Mouse (Mus musculus) ES-CJ7 (cell line): ENCODE results near the gene Creld1.

ENCODE experiments used
- DNase-seq: peaks from one replicate; pipeline ENCODE4 v3.0.0; 2011; ENCODE audit warnings: low read depth, low spot score

Gene Creld1

DNA sequence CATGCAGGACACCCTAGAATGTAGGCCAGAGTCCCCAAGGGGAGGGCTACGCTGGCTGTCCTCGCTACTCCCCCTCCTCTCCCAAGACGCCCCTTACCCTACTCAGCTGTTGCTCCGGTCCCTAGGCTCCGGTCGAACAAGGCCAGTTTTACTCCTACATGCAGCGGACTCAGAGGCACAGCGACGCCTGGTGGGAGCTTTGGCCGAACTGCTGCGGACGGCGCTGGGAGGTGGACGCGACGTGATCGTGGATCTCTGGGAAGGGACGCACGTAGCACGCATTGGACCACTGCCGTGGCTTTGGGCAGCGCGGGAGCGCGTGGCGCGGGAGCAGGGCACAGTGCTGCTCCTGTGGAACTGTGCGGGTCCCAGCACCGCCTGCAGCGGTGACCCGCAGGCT, 13.7 kb upstream of the Creld1 start:
- peak; percentile 85 for DNase-seq

DNA sequence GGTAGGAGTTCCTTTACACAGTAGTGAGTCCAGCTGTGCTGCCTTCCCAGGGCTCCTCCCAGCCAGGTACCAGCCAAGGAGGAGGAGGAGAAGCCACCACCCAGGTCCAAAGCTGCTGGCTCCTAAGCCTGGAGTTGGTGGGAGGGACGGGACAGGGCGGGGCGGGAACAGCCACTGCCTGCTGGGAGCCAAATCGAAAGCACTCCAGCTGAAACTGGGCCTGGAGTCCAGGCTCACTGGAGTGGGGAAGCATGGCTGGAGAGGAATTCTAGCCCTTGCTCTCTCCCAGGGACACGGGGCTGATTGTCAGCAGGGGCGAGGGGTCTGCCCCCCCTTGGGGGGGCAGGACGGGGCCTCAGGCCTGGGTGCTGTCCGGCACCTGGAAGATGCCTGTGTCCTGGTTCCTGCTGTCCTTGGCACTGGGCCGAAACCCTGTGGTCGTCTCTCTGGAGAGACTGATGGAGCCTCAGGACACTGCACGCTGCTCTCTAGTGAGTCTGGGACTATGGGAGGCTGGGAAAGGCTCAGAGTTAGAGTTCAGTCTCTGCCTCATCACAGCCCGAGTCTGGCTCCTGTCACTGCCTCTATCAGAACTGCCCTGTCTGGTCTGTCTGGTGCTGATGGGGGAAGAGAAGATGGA, 11.7 kb upstream of the Creld1 start, which contains the start of gene Il17rc:
Gene Il17rc, plus strand, starts transcription at position 131 of the 640 bp plus-strand sequence.
- peak; percentile 76 for DNase-seq

DNA sequence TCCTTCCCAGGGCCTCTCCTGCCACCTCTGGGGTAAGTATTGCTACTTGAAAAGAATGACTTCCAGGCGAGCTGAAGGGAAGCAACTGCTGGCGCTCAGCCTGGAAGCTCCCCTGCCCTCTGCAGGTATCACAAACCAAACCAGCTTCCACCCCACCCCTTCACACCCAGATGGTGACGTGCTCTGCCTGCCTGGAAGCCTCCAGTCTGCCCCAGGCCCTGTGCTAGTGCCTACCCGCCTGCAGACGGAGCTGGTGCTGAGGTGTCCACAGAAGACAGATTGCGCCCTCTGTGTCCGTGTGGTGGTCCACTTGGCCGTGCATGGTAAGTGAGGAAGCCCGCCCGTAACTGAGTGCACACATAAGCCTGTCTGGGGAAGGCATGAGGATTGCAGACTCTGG, 11.0 kb upstream of the Creld1 start:
- DNase-seq: peak; percentile 60

DNA sequence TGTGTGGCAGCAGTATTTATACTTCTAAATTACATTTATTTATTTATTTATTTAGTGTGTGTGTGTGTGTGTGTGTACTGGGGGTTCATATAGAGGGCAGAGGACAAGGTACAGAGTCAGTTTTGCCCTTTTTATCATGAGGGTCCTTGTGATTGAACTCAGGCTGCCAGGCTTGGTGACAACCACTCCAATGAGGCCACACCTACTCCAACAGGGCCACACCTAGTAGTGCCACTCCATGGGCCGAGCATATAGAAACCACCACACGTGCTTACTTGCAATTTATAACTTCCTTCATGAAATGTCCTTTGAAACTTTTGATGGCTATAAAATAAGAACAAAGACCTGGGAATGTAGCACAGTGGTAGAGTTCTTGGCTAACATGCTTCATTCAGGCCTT, 9.9 kb upstream of the Creld1 start:
- DNase-seq: no peak

DNA sequence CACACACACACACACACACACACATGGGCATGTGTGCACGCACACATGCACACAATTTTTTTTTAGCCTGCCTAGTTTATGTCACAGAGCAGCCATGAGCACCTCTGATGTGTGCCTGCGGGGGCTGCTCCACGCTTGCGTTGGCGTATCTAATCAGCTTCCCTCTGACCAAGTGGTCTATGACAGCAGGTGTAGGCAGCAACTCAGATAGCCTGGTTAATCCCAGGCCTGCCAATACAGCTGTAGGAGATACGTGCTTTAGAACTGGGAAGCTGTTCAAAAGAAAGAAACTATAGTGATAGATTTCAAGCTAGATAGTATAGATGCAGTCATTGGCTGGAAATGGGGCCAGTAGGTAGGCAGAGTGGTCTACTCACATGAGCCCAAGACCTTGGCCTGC, 9.4 kb upstream of the Creld1 start:
- DNase-seq: no peak

DNA sequence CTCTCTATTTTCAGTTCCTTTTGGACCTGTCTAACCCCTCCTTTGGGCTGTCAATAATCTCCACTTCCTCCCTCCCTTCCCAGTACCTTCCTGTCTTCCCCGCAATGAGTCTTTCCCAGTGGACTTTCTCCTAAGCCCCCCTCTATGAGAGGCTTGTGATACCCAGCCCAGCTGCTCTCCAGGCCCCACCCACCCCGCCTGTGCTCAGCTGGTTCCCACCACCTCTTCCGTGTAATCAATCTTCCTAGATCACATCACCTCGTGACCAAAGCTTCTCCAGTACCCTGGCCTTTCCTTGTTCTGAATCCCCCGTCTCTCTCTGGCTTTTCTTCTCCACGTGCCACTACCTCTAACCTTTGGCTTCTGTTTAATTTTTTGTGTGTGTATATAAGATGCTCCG, 5.7 kb upstream of the Creld1 start:
- no peak for DNase-seq

DNA sequence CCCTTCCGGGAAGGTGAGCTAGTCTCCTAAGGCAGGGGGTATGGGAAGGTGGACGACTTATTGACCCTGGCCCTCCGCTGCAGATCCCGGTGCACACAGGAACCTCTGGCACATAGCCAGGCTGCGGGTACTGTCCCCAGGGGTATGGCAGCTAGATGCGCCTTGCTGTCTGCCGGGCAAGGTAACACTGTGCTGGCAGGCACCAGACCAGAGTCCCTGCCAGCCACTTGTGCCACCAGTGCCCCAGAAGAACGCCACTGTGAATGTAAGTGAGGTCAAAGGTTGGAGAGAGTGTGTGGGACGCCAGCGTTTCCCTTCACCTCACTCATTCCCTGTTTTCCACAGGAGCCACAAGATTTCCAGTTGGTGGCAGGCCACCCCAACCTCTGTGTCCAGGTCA, 4.2 kb upstream of the Creld1 start:
- DNase-seq: no peak

DNA sequence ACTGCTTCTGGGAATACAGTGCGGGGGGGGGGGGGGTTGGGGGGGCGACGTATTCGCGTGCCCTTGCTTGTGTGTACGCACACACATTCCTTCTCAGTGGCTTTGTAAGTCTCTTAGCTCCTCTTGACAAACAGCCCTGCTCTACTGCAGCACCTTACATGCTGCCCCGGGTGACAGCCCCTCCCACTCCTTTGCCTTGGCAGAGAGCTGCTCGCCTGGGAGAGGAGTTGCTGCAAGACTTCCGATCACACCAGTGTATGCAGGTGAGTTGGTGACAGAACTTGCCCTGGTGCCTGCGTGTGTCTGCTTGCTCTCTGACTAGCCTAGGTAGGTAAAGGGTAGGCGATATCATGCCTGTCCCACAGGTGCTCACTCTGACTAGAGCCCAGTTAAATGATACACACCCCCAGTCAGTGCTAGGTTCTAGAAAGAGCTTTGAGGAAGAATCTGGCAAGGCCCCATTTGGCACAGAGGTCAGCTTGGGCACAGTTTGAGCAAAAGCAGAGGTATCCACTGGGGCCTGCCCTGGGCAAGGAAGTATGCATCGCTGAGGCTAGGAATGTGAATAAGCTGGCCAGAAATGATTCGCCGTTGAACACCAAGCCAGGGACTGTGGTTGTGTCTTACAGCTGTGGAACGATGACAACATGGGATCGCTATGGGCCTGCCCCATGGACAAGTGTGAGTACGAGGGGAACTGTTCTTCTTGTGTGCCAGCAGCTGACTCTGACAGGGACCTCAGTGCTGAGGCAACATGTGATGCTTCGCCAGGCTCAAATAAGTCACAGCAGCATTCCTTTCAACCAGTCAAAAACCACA, 2.3 kb upstream of the Creld1 start:
- no peak for DNase-seq

DNA sequence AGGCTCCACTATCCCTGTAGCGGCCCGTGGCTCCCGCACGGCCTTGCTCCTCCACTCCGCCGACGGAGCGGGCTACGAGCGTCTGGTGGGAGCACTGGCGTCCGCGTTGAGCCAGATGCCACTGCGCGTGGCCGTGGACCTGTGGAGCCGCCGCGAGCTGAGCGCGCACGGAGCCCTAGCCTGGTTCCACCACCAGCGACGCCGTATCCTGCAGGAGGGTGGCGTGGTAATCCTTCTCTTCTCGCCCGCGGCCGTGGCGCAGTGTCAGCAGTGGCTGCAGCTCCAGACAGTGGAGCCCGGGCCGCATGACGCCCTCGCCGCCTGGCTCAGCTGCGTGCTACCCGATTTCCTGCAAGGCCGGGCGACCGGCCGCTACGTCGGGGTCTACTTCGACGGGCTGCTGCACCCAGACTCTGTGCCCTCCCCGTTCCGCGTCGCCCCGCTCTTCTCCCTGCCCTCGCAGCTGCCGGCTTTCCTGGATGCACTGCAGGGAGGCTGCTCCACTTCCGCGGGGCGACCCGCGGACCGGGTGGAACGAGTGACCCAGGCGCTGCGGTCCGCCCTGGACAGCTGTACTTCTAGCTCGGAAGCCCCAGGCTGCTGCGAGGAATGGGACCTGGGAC, 509 bp upstream of the Creld1 start:
- DNase-seq: peak; percentile 50

DNA sequence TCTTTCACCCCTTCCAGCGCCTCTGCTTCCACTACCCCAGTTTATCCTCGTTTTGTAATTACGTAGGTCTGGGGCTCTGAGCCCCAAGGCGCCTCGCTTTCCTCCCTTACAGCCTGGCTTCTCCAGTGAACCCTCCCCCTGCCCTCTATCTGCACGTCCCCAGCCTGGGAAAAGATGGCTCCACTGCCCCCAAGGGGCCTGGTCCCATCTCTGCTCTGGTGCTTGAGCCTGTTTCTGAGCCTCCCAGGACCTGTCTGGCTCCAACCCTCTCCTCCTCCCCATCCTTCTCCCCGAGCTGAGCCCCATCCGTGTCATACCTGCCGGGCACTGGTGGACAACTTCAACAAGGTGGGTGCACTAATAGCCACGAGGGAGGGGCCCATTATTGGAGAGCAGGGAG, 632 bp downstream of the Creld1 start:
- DNase-seq: peak; percentile 64

DNA sequence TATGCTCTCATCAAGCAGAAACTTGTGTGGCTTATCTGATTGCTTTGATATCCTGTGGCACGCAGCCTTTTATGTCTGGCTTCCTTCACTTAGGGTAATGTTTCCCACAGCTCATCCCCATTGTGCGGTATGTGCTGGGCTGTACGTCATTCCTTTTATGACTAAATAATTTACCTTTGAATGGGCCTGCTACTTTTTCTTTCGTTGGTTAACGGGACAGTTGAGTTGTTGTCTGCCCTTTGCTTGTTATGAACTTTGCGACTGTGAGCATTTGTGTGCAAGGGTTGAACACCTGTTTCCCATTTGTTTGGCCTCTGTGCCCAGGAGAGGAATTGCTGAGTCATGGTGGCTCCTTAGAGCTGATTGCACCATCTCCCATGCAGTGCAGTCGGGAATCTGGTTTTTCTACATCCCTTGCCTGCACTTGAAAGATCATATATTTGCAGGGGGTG, 4.1 kb downstream of the Creld1 start:
- peak; percentile 73 for DNase-seq

DNA sequence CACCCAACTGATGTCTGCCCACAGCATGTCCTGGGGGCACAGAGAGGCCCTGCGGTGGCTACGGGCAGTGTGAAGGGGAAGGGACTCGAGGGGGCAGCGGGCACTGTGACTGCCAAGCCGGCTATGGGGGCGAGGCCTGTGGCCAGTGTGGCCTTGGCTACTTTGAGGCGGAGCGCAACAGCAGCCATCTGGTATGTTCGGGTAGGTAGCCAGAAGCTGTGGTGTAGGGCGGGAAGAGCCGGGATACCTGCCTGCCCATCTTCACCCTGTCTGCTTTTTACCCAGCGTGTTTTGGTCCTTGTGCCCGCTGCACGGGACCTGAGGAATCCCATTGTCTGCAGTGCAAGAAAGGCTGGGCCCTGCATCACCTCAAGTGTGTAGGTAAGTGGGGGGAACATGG, 6.3 kb downstream of the Creld1 start:
- DNase-seq: no peak

DNA sequence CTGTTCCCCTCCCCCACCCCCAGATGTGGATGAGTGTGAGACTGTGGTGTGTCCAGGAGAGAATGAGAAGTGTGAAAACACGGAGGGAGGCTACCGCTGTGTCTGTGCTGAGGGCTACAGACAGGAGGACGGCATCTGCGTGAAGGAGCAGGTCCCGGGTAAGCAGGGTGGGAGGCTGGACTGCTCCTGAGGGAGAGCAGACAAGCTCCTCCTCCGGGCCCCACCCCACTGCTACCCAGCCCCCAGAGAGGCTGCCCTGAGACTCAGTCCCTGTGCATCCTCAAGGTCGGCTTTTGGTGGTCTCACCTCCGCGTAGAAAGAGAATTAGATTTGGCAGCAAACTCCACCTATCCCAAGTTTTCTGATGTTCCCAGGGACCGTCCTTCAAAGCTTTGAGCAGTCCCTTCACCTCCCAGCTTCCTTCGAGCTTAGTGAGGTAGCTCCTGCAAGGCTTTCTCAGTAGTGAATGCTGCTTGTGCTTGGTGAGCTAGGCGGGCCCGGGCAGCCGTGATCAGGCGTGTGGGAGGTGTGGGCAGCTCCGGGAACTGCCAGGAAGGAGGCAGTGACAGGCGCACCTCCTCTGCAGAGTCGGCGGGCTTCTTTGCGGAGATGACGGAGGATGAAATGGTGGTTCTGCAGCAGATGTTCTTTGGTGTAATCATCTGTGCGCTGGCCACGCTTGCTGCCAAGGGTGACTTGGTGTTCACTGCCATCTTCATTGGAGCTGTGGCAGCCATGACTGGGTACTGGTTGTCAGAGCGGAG, 9.2 kb downstream of the Creld1 start:
- DNase-seq: peak; percentile 61

DNA sequence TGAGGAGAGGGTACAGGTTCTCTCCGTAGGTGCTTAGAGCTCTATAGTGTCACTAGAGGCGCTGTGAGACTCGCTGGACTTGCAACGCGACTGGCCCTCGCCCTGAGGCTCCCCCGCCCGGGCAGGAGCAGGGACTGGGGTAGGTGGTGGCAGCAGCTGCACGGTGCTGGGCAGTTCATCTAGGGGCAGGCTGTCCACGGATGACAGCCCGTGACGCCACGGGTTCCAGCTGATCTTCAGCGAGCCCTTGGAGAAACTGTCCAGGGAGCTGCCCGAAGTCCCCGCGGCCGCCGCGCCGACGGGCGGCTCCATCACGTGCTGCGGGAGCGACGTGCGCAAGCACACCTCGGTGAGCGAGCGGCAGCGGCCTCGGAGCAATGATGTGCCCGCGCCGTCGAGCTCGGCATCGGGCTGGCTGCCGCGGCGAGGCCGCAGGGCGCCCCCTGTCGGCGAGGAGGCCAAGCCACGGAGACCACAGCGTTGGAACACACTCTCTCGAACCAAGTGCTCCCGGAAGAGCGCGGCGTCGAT, 11.2 kb downstream of the Creld1 start:
- DNase-seq: peak; percentile 91

DNA sequence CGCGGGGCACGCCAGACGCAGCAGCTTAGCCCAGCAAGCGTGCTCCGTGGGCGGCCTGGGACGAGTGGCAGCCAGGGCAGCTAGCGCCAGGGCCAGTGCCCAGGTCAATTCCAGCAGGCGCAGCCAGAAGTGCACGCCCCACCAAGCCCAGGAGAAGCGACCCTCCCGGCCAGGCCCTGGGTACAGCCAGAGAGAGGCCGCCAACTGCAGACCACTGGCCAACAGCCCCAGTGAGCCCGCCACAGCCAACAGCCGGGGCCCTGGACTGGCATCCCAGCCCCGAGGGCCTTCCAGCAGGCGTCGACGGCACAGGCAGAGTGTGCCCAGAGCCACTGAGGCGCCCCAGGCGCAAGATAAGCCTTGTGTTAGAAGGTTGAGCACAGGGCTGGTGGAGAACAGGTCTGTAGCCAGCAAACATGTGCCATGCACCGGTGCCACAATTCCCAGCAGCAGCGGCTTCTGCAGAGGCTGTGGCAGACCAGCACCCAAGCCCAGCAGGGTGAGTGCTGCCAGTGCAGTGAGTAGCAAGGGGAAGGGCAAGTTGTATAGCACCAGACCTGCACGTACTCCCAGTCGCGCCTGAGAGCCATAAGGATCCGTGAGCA, 12.1 kb downstream of the Creld1 start:
- no peak for DNase-seq

DNA sequence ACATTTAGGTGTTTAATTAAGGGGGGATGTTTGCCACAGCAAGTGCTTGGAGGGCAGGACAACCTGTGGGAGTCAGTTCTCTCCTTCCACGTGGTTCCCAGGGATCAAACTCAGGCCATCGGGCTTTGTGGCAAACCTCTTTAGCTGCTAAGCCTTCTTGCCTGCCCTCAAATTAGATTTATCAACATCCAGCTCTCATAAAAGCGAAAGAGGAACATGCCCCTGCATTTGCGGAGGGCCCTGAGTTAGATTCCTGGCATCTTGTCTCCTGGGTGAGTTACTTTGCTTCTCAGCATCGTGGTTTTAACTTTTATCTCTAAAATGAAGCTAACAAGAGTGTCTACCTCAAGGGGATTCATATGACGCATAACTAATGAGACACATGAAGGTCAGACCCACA, 16.2 kb downstream of the Creld1 start:
- no peak for DNase-seq

DNA sequence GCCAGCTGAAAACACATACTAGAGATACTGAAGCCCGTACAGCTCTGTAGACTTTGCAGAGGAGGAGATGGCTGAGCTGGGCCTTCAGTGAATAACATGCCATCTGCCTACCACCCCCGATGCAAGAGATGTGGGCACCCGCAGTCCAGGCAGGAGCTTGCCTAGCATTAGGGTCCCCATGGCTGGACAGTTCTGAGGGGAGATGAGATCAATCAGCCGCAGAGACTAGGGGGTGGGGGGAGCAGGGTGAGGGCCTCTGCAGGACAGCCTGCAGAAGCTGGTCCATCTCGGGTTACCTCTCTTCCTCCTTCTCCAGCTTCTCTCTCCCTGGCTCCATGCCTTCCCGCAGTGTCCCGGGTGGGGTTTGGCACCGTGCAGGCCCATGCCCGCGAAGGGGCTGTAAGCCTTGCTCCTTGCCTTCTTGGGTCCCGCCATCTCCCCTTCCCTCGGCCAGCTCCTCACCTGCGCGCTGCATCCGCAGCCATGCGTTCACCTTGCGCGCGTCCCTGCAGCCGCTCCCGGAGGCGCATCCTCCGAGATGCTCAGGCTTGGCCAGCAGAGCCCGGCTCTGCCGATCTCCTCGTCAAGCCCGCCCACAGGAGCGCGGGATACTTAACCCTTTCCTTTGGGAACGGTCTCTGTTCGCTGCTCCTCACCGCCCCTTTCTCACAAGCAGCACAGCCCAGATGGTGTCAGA, 18.4 kb downstream of the Creld1 start, which contains the start of gene Prrt3:
Gene Prrt3, minus strand, starts transcription at position 544 of the 697 bp plus-strand sequence.
- DNase-seq: peak; percentile 89

DNA sequence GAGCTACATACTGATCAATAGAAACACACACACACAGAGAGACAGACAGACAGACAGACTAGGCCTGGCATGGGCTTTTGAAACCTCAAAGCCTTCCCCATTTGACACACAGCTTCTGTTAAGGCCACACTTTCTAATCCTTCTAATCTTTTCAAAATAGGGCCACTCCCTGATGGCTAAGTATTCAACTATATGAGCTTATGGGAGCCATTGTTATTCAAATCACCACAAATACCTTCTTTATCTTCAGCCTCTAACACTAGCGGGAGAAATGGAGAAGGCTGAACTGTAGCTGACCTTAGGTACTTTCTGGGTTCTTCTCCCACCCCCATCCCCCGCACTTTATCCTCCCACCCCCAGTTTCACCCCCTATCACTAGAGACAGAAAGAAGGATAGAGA, 19.7 kb downstream of the Creld1 start:
- peak; percentile 90 for DNase-seq

DNA sequence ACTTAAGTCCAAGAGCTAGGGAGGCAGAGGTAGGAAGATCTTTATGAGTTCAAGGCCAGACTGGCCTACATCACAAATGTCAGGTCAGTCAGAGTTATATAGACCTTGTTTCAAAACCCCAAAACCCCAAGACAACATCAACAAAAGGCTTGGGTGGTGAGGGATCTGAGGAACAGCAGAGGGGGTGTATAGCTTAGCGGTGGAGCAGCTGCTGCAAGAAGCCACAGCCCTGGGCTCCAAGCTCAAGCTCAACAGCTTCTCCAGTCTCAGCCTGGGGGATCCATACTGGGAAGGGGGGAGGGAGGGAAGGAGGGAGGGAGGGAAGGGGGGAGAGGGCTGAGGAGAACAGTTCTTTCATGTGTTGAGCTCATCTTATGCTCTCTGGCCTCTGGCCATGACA, 22.6 kb downstream of the Creld1 start:
- DNase-seq: no peak

DNA sequence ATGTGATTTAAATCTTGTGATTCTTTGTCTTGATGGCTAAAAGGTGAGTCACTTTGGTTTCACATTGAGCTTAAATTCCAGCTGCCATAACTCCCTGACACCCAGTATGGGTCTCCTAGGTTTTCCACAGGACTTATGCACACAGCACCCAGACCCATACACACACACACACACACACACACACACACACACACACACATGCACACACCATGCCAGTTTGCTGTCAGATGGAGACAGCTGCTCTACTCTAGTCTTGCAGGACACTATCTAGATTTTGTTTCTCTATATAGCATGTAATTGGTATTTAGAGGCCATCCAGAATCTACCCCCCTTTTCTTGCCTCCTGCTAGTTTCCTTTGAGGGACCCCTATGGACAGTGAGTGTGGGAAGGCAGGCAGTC, 24.0 kb downstream of the Creld1 start:
- no peak for DNase-seq
